Mouse (Mus musculus): Measurements from ENCODE around the gene Eps8l1. TPM values are rescaled to one million over a fixed set of nuclear protein-coding genes. Genes with fewer than 3 reads are reported as not detected.
A peak's percentile ranks its signal among the peaks of the same experiment; 100 is the strongest.

Eps8l1 gene
- polyA plus RNA-seq, 1 experiment from 2014 or later, result 13.6 TPM

DNA sequence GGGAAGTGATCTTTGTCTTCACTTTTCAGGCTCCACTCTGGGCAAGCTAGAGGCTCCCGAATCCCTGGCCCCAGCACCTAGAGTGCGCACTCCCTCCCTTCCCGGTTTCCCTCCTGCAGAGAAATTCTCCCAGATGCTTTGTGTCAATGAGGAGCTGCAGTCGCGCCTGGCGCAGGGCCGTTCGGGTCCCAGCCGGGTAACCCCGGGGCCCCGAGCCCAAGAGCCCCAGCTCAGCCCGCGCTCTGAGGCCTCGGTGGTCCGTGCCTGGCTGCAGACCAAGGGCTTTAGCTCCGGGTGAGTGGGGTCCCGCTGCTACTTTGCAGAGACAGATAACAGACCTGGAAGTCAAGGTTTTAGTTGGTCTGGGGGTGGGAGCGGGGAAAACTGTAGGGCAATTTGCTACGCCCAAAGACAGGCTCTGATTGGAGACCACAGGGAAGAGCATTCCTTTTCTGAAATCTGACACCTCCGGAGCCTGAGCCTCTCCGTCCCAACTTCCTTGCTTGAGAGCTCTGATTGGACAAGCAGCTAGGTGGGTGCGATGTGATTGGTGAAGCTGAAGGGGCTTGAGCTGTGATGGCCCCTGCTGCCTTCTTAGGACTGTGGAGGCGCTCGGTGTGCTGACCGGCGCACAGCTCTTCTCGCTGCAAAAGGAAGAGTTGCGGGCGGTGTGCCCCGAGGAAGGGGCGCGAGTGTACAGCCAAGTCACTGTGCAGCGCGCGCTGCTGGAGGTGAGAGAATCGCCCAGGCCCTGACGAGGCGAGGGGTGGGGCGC, 17.7 kb downstream of the Eps8l1 start:
- no peaks in the 10 kb centered on the region for H3K9me3 ChIP-seq (ENCODE audit: low read depth, low read length)
- peaks cover 26% of the 10 kb centered on the region for H3K36me3 ChIP-seq (ENCODE audit: insufficient read depth)
- peak overlapping the region; percentile 88 for H3K4me2 ChIP-seq
- peaks cover 6% of the 10 kb centered on the region for H3K4me1 ChIP-seq (ENCODE audit: insufficient read depth)
- WGBS, result under 1% methylated on average over 39 of the region's 39 CpGs
- ATAC-seq (ENCODE audit: insufficient read depth), result peak; percentile 99
- peak overlapping the region; percentile 47 for H3K4me3 ChIP-seq (ENCODE audit: low read depth, low read length)
- H3K9ac ChIP-seq, result peak overlapping the region; percentile 56
- DNase-seq, result peak; percentile 95
- 0 out of 2 replicates have a peak, but pooled peaks have one; percentile 17 for TF ChIP-seq CTCF (IDR thresholded peaks at IDR 0.05; ENCODE audit: low read depth)
- H3K27me3 ChIP-seq (ENCODE audit: insufficient read depth, low read length), result peaks cover 8% of the 10 kb centered on the region
- peak overlapping the region; percentile 95 for H3K27ac ChIP-seq (ENCODE audit: low read depth)

GRCm38 (mm10) chr7:4478796-4479291, 18.4 kb downstream of the Eps8l1 start:
- H3K36me3 ChIP-seq (ENCODE audit: insufficient read depth), result peaks cover 32% of the 10 kb centered on the region
- H3K4me3 ChIP-seq (ENCODE audit: low read depth, low read length), result peak overlapping the region; percentile 47
- no peaks in the 10 kb centered on the region for H3K9me3 ChIP-seq (ENCODE audit: low read depth, low read length)
- 2% methylated on average over 16 of the region's 16 CpGs for WGBS
- peaks cover 6% of the 10 kb centered on the region for H3K4me1 ChIP-seq (ENCODE audit: insufficient read depth)
- peak overlapping the region; percentile 56 for H3K9ac ChIP-seq
- no peak for TF ChIP-seq CTCF (IDR thresholded peaks at IDR 0.05; ENCODE audit: low read depth)
- H3K4me2 ChIP-seq, result peak overlapping the region; percentile 88
- peak overlapping the region; percentile 95 for H3K27ac ChIP-seq (ENCODE audit: low read depth)
- peak; percentile 24 for DNase-seq
- peaks cover 4% of the 10 kb centered on the region for H3K27me3 ChIP-seq (ENCODE audit: insufficient read depth, low read length)
- peak; percentile 7; the same call in 1 of the 2 replicates for ATAC-seq (ENCODE audit: insufficient read depth)

- 19% methylated on average over 6 of the region's 6 CpGs for WGBS
- no peak for ATAC-seq (ENCODE audit: insufficient read depth)
- H3K4me2 ChIP-seq, result peak overlapping the region; percentile 88
Measured at GRCm38 (mm10) chr7:4479674-4480073, 19.2 kb downstream of the Eps8l1 start.

DNA sequence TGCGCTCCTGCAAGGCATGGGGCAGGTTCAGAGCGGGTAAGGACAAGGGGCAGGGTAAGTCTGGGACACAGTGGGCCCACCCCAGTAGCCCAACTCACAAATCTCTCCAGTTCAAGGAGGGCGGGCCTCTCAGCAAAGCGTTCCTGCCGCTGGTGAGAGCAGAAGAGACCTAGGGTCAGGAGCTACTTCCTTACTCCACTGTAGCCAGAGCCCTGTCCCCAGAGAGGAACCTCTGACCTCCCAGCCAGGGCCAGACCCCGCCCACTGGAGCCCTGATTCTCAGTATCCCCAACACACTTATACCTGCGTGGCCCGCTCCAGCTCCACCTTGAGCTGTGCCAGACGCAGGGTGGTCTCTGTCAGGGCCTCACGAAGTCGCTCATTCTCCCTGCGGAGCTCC, 21.8 kb downstream of the Eps8l1 start:
- peaks cover 64% of the 10 kb centered on the region for H3K36me3 ChIP-seq (ENCODE audit: insufficient read depth)
- H3K9me3 ChIP-seq (ENCODE audit: low read depth, low read length), result no peaks in the 10 kb centered on the region
- 82% methylated on average over 12 of the region's 12 CpGs for WGBS
- H3K27me3 ChIP-seq (ENCODE audit: insufficient read depth, low read length), result no peaks in the 10 kb centered on the region
- H3K9ac ChIP-seq, result no peak overlapping the region
- ATAC-seq (ENCODE audit: insufficient read depth), result no peak
- no peak overlapping the region for H3K27ac ChIP-seq (ENCODE audit: low read depth)
- H3K4me1 ChIP-seq (ENCODE audit: insufficient read depth), result peaks cover 6% of the 10 kb centered on the region
- H3K4me3 ChIP-seq (ENCODE audit: low read depth, low read length), result no peak overlapping the region
- no peak for TF ChIP-seq CTCF (IDR thresholded peaks at IDR 0.05; ENCODE audit: low read depth)
- DNase-seq, result no peak
- H3K4me2 ChIP-seq, result no peak overlapping the region

More at GRCm38 (mm10) chr7:4479674-4480073, 19.2 kb downstream of the Eps8l1 start:
- TF ChIP-seq CTCF (IDR thresholded peaks at IDR 0.05; ENCODE audit: low read depth), result peak; percentile 74
- Histone ChIP-seq H3K4me1 (ENCODE audit: insufficient read depth) (peaks cover 6% of the 10 kb centered on the region), H3K27me3 (ENCODE audit: insufficient read depth, low read length) (no peaks in the 10 kb centered on the region), H3K9ac (no peak overlapping the region), H3K27ac (ENCODE audit: low read depth) (peak overlapping the region; percentile 95; the same call in 1 of the 2 replicates), H3K9me3 (ENCODE audit: low read depth, low read length) (no peaks in the 10 kb centered on the region), H3K36me3 (ENCODE audit: insufficient read depth) (peaks cover 40% of the 10 kb centered on the region), H3K4me3 (ENCODE audit: low read depth, low read length) (no peak overlapping the region)
- peak; percentile 72 for DNase-seq

- no peaks in the 10 kb centered on the region for H3K9me3 ChIP-seq (ENCODE audit: low read depth, low read length)
Measured at GRCm38 (mm10) chr7:4491308-4491707, 30.8 kb downstream of the Eps8l1 start.

DNA sequence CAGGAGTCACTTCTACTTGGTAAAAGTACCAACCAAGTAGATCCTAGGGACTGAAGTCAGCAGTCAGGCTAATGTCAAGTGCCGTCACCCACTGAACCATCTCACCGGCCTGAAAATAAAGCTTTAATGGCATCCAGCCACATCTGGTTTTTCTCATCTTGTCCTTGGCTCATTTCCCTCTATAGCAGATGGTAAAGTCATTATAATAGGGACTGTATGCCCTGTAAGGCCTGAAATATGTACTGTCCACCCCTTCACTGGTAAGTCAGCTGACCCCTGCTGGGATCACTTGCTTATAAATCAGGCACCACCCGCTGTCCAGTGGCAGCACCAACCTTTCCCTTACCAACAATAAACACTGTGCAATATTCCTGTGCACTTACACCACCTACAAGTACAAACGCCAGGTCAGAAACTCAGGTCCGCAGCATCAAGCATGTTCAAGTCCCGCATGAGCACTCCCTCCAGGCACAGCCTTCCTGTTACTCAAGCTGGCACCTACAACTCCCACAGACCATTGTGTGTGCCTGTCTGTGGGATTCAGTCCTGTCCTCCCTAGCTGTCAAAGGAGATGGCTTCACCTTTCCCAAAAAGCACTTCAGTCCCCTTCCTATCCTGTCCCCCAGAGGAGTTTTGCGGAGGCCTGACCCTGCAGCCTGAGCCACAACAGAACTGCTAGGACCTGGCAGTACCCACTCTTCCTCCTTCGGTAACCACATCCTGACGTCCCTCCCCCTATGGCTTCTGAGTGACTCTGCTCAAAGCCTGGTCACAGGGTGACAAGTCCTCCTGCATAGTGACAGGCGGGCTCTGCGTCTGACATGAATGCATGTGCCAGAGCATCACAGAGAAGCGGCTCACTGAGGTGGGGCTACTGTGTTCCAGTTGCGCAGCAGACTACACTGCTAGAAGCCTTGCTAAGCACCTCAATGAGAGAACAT, 32.1 kb downstream of the Eps8l1 start:
- ATAC-seq (ENCODE audit: insufficient read depth) (no peak; the same call in 1 of the 2 replicates), DNase-seq (peak; percentile 37)
- Histone ChIP-seq H3K9me3 (ENCODE audit: low read depth, low read length) (no peaks in the 10 kb centered on the region), H3K36me3 (ENCODE audit: insufficient read depth) (peaks cover 71% of the 10 kb centered on the region), H3K27me3 (ENCODE audit: insufficient read depth, low read length) (no peaks in the 10 kb centered on the region), H3K4me1 (ENCODE audit: insufficient read depth) (no peaks in the 10 kb centered on the region), H3K4me2 (no peak overlapping the region), H3K9ac (no peak overlapping the region; the same call in 1 of the 2 replicates), H3K27ac (ENCODE audit: low read depth) (no peak overlapping the region), H3K4me3 (ENCODE audit: low read depth, low read length) (no peak overlapping the region)
- TF ChIP-seq CTCF (IDR thresholded peaks at IDR 0.05; ENCODE audit: low read depth), result no peak
- 82% methylated on average over 13 of the region's 13 CpGs for WGBS

More at GRCm38 (mm10) chr7:4491308-4491707, 30.8 kb downstream of the Eps8l1 start:
- H3K27ac ChIP-seq (ENCODE audit: low read depth), result no peak overlapping the region
- no peak overlapping the region for H3K9ac ChIP-seq
- no peaks in the 10 kb centered on the region for H3K27me3 ChIP-seq (ENCODE audit: insufficient read depth, low read length)
- DNase-seq (no peak), ATAC-seq (ENCODE audit: insufficient read depth) (no peak)
- TF ChIP-seq CTCF (IDR thresholded peaks at IDR 0.05; ENCODE audit: low read depth), result no peak
- H3K4me3 ChIP-seq (ENCODE audit: low read depth, low read length), result no peak overlapping the region
- WGBS, result 75% methylated on average over 6 of the region's 6 CpGs
- no peaks in the 10 kb centered on the region for H3K4me1 ChIP-seq (ENCODE audit: insufficient read depth)
- peaks cover 70% of the 10 kb centered on the region for H3K36me3 ChIP-seq (ENCODE audit: insufficient read depth)
- H3K4me2 ChIP-seq, result no peak overlapping the region

Data from lung, embryonic 14.5 days (tissue).